Mouse (Mus musculus): ENCODE measurements around the gene 1700020L24Rik. TPM values are rescaled to one million over a fixed set of nuclear protein-coding genes. Genes with fewer than 3 reads are reported as not detected.

1700020L24Rik gene
- polyA plus RNA-seq, 1 experiment from 2014 or later = not detected

Other genes with a start within 250 kb of the 1700020L24Rik start
- 0.13 and 0.26 TPM in 2 replicates for gene Slfn3, start 246.3 kb upstream of the 1700020L24Rik start, polyA plus RNA-seq (2015; fragmentation: Nextera tagmentation; extraction: Ambion mirVana)
- 0.04 and 0.14 TPM in 2 replicates for gene Slfn14, start 151.0 kb upstream of the 1700020L24Rik start, polyA plus RNA-seq (2015; fragmentation: Nextera tagmentation; extraction: Ambion mirVana)
- gene Ap2b1, start 138.7 kb upstream of the 1700020L24Rik start, polyA plus RNA-seq (2015; fragmentation: Nextera tagmentation; extraction: Ambion mirVana) = 82.2 and 85.4 TPM in 2 replicates
- 17.7 and 18.2 TPM in 2 replicates for gene Pex12, start 135.1 kb upstream of the 1700020L24Rik start, polyA plus RNA-seq (2015; fragmentation: Nextera tagmentation; extraction: Ambion mirVana)
- 6.5 and 9.9 TPM in 2 replicates for gene Rasl10b, start 28.5 kb upstream of the 1700020L24Rik start, polyA plus RNA-seq (2015; fragmentation: Nextera tagmentation; extraction: Ambion mirVana)
- gene Gas2l2, start 8.2 kb upstream of the 1700020L24Rik start, polyA plus RNA-seq (2015; fragmentation: Nextera tagmentation; extraction: Ambion mirVana) = 0.21 and 0.30 TPM in 2 replicates
- gene Mmp28, start 25.4 kb downstream of the 1700020L24Rik start, polyA plus RNA-seq (2015; fragmentation: Nextera tagmentation; extraction: Ambion mirVana) = 2.5 TPM in 2 replicates
- 20.5 and 21.3 TPM in 2 replicates for gene Taf15, start 35.4 kb downstream of the 1700020L24Rik start, polyA plus RNA-seq (2015; fragmentation: Nextera tagmentation; extraction: Ambion mirVana)
- not detected in 2 replicates for gene Heatr9, start 84.5 kb downstream of the 1700020L24Rik start, polyA plus RNA-seq (2015; fragmentation: Nextera tagmentation; extraction: Ambion mirVana)
- gene Ccl5, start 92.8 kb downstream of the 1700020L24Rik start, polyA plus RNA-seq (2015; fragmentation: Nextera tagmentation; extraction: Ambion mirVana) = not detected in 2 replicates
- gene Ccl9, start 141.0 kb downstream of the 1700020L24Rik start, polyA plus RNA-seq (2015; fragmentation: Nextera tagmentation; extraction: Ambion mirVana) = 0.48 and 0.81 TPM in 2 replicates
- gene Ccl6, start 155.4 kb downstream of the 1700020L24Rik start, polyA plus RNA-seq (2015; fragmentation: Nextera tagmentation; extraction: Ambion mirVana) = 0.87 and 1.1 TPM in 2 replicates
- gene Rpl9-ps1, start 207.9 kb downstream of the 1700020L24Rik start, polyA plus RNA-seq (2015; fragmentation: Nextera tagmentation; extraction: Ambion mirVana) = not detected in 2 replicates
- gene Ccl3, start 211.7 kb downstream of the 1700020L24Rik start, polyA plus RNA-seq (2015; fragmentation: Nextera tagmentation; extraction: Ambion mirVana) = 0.61 and 1.0 TPM in 2 replicates
- gene Ccl4, start 224.9 kb downstream of the 1700020L24Rik start, polyA plus RNA-seq (2015; fragmentation: Nextera tagmentation; extraction: Ambion mirVana) = 0.36 TPM in 1 of 2 replicates, not detected in the other